Mouse (Mus musculus): ENCODE measurements at regions not wholly inside any gene's neighbourhood (a gene's known extent, or its start where the extent isn't known, plus 50 kb on each side); places are given as distances from the start of the nearest gene placed in this dataset.

DNA sequence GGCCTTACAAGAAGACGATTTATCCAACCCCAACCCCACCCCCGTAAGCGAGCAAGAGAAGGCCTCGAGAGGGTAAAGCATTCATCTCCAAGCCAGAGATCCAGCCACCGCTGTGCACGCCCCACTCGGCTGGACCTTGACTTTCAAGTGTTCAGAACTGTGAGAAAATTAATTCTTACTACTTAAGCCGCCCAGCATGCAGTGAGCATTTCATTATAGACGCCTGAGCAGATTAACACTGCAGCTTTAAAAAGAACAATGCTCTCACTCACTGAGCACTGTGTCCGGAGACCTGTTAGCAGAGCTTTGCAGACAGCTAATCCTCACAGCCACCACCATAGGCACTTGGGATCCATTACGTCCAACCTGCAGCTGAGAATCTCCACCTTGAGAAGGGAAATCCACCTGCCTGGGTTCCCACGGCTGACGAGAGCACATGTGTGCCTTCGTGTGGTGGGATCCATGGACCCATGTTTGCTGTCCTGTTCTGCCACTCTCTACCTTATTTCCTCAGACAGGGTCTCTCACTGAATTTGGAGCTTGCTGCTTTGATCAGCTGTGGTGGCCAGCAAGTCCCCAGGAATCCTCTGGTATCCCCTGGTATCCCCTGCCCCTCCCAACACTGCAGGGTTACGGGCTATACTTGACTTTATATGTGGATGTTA, 281.4 kb downstream of the 3100002H09Rik start:
- no peak for ATAC-seq (ENCODE audit: poor library complexity, severe bottlenecking)

DNA sequence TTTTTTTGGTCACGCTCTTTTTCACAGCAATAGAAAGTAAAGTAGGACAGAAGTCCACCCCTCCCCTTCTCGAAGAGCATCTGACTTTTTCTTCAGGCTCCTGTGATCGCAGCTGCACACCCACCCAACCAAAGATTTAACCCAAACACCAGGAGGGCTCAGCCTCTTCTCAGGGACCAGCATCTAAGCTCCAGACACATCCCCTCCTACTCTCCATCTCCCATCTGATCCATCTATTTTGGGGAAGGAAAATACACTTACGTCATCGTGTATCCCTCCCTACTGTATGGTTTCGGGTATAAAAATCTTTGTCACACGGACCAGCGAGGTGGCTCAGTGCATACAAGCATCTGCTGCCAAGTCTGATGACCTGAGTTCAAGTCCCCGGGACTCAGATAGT, 284.3 kb downstream of the 3100002H09Rik start:
- ATAC-seq (ENCODE audit: poor library complexity, severe bottlenecking) = no peak

DNA sequence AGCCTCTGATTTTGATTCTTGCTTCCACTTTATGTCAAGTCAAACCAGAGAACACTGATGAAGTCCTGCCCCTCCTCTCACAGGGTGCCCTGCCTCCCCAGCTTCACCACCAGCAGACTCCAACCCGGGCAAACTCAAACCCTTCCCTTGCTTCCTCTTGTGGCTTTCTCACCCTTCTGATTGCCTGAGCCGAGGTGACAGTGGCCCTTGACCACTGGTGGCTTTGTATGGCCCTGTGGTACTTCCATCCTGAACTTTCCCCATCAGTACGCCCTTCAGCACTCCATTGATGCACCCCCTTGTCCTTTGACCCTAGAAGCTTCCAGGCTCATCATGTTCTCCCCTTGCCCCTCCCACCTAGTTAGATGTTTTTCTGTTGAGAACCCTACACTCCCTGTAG, 287.0 kb downstream of the 3100002H09Rik start:
- ATAC-seq (ENCODE audit: poor library complexity, severe bottlenecking) = no peak

DNA sequence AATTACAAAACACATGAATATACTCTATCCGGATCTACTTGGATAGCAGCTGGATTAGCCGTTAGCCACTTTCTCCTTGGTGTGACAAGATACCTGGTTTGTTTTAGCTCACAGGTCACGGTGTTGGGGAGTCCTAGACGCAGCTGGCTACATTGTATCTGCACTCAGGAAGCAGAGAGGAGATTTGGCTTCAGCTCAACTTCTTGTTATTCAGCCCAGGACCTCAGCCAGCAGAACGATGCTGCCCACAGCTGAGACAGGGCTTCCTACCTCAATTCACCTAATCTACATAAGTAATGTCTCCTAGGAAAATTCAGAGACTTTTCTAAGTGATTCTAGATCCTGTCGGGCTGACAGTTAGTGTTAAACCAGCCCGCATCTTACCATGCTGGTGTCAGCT, 289.4 kb downstream of the 3100002H09Rik start:
- no peak for ATAC-seq (ENCODE audit: poor library complexity, severe bottlenecking)

DNA sequence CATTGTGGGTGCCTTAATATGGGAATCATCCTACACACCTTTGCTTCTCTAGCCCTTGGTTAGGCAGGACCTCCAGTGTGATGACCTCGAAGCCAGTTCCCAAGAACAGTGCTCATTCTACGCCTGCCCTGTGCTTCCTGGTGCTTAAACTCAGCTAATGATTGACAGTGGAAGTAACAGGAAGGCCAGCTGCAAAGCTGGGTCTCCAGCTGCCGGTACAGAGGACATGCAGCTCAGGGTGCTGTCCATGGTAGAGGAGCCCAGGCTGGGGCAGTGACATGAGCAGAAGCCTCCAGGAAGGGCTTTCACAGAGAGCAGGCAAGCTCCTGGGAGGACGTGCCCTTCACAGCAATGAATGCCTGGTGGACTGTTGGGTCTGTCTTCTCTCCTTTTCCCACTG, 293.6 kb downstream of the 3100002H09Rik start:
- ATAC-seq (ENCODE audit: poor library complexity, severe bottlenecking) = no peak

DNA sequence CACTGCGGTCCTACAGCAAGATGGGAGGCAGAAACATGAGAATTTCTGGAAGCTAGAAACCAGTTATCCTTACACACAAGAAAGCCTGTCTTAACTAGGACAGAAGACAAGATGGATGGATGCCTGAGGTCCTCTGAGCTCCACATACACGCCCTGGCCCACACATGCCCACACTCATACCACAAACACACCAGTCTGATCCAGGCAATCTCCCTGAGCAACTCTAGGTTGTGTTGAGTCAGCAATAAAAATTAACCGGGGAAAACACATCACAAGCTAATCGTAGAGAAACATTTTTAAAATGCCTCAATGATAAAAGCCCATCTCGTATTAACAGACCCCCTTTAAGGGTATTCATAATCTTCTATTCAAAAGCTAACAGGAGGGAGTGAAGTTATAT, 298.9 kb downstream of the 3100002H09Rik start:
- no peak for ATAC-seq (ENCODE audit: poor library complexity, severe bottlenecking)

DNA sequence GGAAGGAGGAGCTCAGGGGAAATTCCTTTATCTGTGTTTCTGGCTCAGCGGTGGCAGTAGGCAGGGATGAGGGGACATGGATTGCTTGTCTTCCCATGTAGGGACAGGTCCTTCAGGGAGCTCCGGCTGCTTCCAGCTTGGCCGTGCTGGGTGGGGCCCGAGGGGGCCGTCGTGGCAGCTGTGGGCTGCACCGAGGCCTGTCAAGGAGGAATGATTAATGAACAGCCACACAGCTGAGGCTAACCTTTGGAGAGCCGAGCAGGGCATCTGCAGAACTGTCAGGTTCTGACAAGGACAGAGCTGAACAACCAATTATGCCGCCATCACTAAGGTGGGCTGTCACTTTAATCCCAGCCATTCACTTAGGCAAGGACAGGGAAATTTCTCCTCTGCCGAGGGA, 300.0 kb downstream of the 3100002H09Rik start:
- ATAC-seq (ENCODE audit: poor library complexity, severe bottlenecking) = no peak

DNA sequence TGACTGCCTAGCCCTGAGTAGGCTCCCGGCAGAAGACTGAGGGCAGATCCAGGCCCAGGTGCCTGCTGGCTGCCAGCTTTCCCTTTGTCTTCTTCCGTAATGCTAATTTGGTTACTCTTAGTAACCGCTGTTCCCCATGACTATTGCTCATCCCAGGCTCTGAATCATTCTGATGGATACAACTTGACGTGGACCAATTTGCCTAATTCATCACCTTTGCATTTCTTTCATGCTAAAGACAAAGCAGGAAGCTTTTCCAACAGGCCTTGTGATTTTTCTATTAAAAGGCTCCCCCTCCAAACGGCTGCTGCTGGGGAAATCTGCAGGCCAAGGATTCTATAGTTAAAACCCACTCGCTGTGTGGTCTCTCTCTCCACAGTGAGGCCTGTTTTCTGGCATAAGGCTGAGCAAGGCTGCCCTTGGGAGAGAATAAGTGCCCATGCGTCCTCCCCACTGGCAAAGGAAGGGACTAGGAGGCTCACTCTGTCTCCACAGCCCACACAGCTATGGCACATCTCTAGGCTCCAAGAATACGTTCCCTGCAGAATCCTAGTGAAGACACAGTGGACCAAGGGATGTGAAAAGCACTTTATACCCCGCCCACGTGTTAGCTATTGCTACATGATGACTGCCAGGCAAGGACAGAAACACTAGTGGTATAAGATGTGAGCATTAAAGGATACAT, 304.6 kb downstream of the 3100002H09Rik start:
- no peak for ATAC-seq (ENCODE audit: poor library complexity, severe bottlenecking)

DNA sequence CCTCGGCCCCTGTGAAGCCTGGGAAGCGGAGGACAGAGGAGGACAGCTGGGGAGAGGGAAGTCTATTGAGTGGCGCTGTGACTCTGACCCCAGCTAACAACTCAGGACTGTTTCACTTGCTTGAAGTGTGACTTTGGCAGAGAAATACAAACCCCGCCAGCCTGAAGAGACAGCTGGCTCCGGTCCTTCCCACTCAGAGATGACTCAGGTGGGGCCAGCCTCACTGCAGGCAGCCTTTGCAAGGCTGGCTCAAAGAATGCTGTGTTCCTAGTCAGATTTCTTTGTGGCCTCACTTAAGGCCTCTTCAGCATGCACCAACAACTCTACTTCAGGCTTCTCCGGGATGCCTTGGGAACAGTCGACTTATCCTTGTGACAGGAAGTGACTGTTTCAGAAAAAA, 307.7 kb downstream of the 3100002H09Rik start:
- ATAC-seq (ENCODE audit: poor library complexity, severe bottlenecking) = no peak

DNA sequence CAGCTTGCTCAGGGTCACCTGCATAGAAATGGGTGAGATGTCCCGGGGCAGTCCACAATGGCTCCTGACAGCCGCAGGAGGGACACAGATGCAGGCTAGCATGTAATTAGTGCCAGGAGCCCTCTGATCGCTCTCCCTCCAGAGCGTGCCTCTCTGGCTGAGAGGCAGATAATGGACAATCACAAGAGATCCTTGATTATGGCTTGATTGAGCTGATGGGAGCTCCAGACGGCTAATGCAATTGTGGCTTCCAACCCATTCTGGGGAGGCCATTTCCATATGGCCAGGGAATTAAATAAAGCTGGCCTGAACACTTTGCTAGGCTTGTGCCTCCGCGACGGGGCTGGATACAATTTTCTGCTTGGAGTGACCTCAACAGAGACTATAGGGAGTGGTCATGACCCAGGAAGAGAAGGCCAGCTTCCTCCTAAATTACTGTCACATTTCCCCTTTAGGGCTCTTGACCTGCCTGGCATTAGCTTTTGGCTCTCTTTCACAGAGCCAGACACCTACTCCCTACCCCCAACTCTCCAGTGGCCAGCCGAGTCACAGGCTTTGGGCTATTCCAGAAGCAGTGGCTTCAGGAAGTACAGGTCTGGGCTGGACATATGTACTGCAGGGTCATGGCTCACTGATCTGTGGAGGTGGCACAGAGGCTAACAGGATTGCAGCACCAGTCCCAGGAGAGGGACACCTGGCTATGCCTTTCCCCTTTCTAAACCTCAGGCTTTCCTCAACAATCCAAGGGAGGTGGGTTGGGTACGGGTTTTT, 311.8 kb downstream of the 3100002H09Rik start:
- ATAC-seq (ENCODE audit: poor library complexity, severe bottlenecking) = no peak

DNA sequence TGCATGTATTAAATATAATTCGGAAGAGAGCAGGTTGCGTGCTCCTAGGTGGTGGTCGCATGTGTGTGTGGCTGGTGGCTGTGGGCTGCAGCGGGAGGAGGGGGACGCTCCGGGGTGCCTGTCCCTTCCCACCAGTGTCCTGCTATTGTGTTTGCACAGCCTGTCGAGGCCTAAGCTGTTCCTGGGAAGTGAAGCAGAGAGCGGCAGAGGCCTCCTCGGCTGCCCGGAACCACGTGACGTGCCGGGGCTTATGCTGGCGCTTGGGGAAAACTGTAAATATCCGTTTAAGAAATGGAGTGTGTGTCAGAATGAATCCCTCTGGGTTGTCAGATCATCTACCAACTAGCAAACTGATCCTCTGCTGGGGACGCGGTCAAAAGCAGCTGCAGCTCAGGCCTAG, 318.3 kb downstream of the 3100002H09Rik start:
- ATAC-seq (ENCODE audit: poor library complexity, severe bottlenecking) = no peak

DNA sequence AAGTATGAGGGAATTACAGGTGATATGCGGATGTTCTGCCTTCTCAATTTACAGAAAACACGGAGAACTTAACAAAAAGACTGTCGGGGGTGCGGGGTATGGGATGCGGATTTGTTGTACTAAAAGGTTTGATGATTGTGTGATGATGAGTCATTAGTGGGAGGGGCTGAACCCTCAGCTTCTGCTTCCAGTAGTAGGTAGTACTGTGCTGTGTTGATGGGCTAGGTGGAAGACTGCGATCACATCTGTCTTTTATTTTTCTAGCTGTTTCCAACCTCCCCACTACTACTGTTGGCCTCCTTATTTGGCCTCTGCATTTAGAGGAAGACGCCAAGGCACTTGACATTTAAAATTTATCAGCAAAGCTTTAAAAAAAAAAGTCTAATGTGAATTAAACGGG, 318.8 kb downstream of the 3100002H09Rik start:
- no peak for ATAC-seq (ENCODE audit: poor library complexity, severe bottlenecking)

DNA sequence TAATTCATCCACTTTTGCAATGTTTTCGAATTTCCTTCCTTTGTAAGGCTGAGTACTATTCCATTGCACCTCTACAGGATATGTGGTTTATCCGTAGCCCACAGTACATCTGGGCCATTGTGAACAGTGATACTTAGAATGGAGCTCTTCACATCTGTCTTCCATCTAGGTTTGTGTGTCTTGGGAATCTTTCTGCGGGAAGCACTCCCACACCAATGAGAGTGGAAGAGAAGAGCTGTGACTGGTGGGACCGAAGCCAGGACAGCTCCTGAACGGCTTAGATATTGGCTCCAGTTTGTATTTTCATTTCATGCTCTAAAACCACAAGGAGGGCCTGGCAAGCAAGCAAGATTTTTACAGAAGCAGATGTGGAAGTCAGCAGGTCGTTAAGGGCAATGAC, 323.1 kb downstream of the 3100002H09Rik start:
- no peak for ATAC-seq (ENCODE audit: poor library complexity, severe bottlenecking)

DNA sequence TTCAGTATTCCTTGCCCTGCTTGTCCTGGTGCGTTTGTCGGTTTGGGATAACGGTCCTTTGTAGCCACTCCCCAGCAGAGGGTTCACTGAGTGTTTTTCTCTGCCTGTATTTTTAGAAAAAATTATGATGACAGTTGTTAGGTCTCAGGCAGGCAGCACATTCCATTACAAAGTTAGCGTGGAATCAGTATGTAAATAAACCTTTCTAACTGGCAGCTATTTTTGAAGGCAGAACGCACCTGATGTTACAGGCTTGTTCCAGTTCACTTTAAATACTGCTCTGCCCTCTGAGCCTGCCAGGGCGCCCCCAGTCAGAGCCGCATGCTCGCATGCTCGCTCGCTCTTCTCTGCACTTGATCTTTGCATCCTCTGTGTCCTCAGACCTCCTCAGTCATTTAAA, 331.9 kb downstream of the 3100002H09Rik start:
- no peak for ATAC-seq (ENCODE audit: poor library complexity, severe bottlenecking)

DNA sequence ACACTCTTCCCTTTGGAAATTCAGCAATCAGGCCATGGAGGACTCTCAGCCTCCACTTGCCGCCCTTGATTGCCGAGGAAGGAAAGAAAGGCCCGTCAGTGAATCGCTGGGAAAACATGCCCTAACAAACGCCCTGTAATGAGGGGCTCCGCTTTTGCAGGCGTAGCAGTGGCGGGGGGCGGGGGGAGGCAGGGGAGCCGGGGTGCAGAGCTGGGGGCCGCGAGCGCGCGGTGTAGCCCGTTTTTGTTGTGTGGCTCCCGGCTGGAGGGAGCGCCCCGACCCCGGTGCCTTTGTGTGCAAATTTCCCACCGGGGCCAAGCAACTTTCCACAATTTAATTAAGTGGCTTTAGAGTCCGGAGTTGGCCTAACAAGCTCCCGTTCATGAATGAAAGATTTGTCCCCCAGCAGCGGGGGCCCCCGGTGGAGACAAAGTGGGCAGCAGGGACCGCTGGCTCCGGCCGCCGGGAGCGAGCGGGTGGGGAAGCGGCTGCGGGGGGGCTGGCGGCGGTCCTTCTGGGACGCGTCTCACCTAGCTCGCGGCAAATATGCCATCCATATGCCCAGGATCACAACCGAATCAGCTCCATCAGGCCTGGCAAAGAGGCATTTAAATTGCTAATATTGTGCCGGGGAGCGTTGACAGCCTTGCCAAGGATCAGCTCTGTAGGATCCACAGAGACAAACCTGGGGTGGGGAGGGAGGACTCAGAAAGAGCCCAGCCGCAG, 333.0 kb downstream of the 3100002H09Rik start:
- ATAC-seq (ENCODE audit: poor library complexity, severe bottlenecking) = no peak

DNA sequence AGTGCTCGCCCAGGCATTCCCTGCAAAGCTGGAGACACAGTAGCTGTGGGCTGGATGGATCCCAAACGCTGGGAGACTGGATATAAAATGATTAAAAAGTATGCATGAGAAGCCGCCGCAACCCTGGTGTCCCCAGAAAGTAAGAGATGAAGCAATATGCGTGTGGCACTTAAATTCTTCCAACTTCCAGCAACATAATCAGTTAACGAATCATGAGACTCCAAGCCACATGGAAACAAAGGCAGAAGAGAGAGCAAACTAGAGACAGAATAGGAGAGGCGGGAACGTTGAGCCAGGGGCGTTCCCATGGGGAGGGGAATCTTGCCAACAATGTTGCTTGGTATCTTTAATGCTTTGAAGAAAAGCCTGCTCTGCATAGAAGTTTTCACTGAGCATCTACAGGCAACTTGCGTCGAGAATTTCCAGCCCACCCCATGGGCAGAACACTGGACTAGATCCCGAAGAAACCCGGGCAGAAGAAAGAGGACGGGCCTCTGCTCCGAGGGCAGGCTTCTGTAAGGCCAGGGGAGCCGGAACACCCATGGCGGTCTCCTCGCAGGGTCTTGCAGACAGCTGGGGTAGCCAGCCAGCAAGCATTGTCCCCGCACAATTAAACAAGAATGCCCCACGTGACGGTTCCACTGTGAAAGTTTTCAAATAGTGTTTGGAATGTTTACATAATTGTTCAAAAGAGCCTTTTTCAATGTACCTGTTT, 333.7 kb downstream of the 3100002H09Rik start:
- ATAC-seq (ENCODE audit: poor library complexity, severe bottlenecking) = no peak

DNA sequence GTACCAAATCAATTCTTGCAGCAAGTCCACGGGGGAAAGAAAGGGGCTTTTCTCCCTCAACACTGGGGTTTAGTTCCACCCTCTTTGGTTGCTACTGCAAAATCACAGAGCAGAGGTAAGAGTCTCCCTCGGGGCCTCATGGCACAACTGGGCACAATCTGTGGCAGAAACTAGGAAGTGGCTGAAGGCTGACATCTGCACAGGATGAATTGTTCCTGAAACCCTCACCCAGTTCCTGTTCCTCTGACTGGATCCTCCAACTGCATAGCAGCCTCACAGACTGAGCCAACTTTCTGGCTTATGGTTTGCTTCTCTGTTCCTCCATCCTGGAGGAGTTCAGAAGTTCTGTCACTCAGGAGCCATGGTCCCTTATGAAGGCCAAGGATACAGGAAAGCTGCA, 338.6 kb downstream of the 3100002H09Rik start:
- ATAC-seq (ENCODE audit: poor library complexity, severe bottlenecking) = 0 out of 2 replicates have a peak, but pooled peaks have one; percentile 30

DNA sequence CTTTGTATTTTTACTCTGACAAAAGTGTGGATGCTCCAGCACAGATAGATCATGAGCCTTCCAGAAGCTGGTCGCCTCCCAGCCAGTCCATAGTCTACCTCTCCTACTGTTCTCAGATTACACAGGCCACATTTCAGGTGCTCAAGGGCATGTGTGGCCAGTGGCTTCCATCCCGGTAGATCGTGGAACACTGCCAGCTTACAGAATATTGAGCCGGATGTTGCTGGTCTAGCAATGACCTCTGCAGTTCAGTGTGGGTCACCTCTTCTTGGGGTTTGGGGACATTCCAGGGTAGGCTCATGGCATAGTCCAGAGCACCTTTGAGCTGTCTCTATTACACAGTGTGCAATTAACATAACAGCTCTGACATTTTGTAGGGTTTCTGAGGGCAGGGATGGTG, 342.2 kb downstream of the 3100002H09Rik start:
- no peak for ATAC-seq (ENCODE audit: poor library complexity, severe bottlenecking)

DNA sequence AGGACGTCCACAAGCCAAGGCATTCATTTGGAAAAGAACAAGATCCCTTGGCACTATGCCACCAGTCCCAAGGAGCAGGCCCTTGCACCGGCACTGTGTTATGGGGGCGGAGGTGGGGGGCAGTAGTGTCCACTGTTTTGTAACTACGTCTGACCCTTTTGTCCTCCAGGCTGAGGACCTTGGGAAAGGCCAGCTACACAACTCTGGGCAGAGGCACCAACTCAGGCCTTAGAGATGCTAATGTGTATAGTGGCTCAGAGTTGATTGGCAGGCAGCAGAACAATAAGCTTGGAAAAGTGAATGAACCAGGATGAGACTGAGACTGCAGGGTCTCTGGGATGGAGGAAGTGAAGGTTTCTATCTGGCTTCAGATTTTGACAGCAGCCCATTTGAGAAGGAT, 344.0 kb downstream of the 3100002H09Rik start:
- ATAC-seq (ENCODE audit: poor library complexity, severe bottlenecking) = no peak

DNA sequence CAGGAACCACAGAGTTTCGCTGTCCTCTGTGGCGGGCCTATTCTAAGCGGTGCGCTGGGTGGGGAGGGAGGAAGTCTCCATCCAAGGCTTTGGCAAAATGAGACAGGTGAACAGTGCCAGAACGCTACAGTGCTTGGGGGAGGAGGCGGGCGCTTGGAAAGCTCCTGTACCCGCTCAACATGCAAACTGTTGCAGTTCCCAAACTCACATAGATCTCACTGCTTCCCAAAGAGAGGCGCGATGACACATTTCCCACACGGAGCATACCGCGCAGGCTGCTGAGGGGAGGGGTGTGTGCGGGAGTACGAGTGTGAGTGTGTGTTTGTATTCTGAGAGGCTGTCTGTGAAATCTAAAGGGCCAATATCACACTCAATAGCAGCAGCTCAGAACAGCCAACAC, 345.1 kb downstream of the 3100002H09Rik start:
- ATAC-seq (ENCODE audit: poor library complexity, severe bottlenecking) = no peak

DNA sequence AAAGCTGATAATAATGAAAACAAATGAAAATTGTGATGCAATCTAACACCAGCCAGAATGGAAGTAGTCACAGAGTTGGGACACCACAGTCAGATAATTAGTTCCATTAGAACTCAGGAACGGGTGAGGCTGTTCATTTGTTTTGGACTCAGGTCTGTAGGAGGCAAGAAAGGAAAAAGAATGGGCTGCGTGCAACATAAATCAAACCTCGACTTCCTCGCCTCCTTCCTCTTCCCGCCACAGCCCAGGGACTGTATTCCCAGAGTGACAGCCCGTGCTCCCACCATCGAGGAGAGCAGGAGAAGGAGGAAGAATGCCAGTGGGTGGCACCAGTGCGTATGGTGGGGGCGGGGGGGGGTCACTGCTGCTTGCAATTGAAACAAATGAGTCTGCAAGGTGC, 339.2 kb upstream of the 4930535I16Rik start:
- ATAC-seq (ENCODE audit: poor library complexity, severe bottlenecking) = no peak

Measured in megakaryocyte, adult 5-6 weeks (primary cell).